8 mouse cellular contexts compared by ENCODE assay signal in genomic region chr11:97050216-97050943, GRCm38 (mm10). TPM values are rescaled to one million over a fixed set of nuclear protein-coding genes. Genes with fewer than 3 reads are reported as not detected.
A peak's percentile ranks its signal among the peaks of the same experiment; 100 is the strongest.
DNase-seq lines count a peak whose midpoint lies in the region; ATAC-seq lines count a peak whose summit lies in the region.

Gene Osbpl7 (plus strand): TSS chr11:97050628.

- H3K9ac ChIP-seq in hindbrain, embryonic 12.5 days, result peak within 1 kb of the TSS; percentile 82

- H3K27ac ChIP-seq in hindbrain, embryonic 12.5 days, result peak within 1 kb of the TSS; percentile 45

- peak within 1 kb of the TSS; percentile 96 for H3K4me2 ChIP-seq in hindbrain, embryonic 12.5 days (replicated peaks)

- ATAC-seq in hindbrain, embryonic 12.5 days (ENCODE audit: low FRiP score), result peak; percentile 77

- H3K4me3 ChIP-seq in hindbrain, embryonic 12.5 days, result peak within 1 kb of the TSS; percentile 65

- H3K36me3 ChIP-seq in hindbrain, embryonic 12.5 days, result peaks cover 47% of the 10 kb centered on the region

- whole genome bisulfite sequencing in hindbrain, embryonic 12.5 days, result 7% methylated on average over 18 of the region's 18 CpGs

- DNase-seq in Muller cell, postnatal 12 days (ENCODE audit: inconsistent ontology term), result peak; percentile 76
- DNase-seq in cerebellum, adult 9-11 months, result peak; percentile 83
- DNase-seq in frontal cortex, postnatal 14 days (ENCODE audit: low spot score in 2 of 2), result peak; percentile 68 to 70
- peak; percentile 69 to 77 for DNase-seq in layer of hippocampus, postnatal 14 days (ENCODE audit: low spot score in 2 of 2)
- peak; percentile 80 for DNase-seq in lung, postnatal 25 days (ENCODE audit: low spot score)
- peak; percentile 75 for DNase-seq in retina, embryonic 14.5 days (ENCODE audit: low spot score)
- peak; percentile 56 for DNase-seq in urinary bladder, adult 2 months (ENCODE audit: low spot score)

- H3K4me1 ChIP-seq in hindbrain, embryonic 12.5 days, result peaks cover 23% of the 10 kb centered on the region

- H3K27me3 ChIP-seq in hindbrain, embryonic 12.5 days, result no peaks in the 10 kb centered on the region

- H3K9me3 ChIP-seq in hindbrain, embryonic 12.5 days (replicated peaks), result no peaks in the 10 kb centered on the region

RNA-seq across cellular contexts. Expression of gene Osbpl7, which starts in this region (rescaled TPM):
- 9.1 and 11.9 TPM in 2 replicates for polyA plus RNA-seq in hindbrain, embryonic 12.5 days (2016; fragmentation: Nextera tagmentation; extraction: Ambion mirVana)
- total RNA-seq in layer of hippocampus, postnatal 14 days (2021), result 10 to 100 TPM; 15.1 to 16.2 TPM
- 10.8 and 11.7 TPM in 2 replicates for polyA plus RNA-seq in urinary bladder, adult 2 months (2012; rRNA removed)

Comparison
In these comparisons a context has a peak if more than half of its experiments do, and no peak if none do; other contexts are left out.
1. Peak in every context shown above with its lines: DNase-seq, ATAC-seq, H3K4me3 ChIP-seq and H3K27ac ChIP-seq.